ENCODE assay signal across 8 mouse cellular contexts in the genomic region with DNA sequence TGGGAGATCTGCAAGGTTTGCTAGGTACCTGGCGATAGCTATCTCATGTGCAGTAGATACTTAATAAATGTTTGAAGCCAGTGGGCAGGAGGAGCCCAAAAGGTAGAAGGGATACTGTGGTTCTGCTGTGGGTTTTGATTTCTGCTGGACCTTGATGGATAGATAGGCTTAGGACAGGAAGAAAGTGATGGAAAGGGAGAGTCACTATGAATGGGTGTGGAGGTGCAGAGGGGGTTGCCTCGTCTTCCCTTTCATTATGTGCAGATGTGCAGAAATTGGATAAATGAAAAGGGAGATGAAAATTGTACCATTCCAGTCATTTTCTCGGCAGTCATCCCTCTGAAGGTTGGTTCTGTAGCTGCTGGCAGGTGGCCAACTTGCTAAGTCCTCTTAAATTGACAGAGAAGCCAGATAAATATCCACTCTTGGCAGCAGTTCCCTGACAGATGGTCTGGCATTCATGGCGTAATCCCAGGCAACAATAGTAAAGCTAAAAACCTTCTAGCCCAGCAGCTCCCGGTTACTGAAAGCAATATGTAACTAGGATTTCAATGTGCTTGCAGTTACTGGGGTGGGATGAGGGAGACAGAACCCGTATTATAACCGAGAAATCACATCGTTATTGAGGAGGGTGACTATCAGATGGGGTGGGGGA.
DNase-seq lines count a peak whose midpoint lies in the region; ATAC-seq and TF ChIP-seq lines count a peak whose summit lies in the region.

No protein-coding gene starts in this region.

- ATAC-seq in limb, embryonic 12.5 days (ENCODE audit: insufficient number of reproducible peaks, insufficient read depth, low FRiP score, low TSS enrichment, low read depth), result peak; percentile 56
- ATAC-seq in liver, postnatal 0 days, result no peak
- ATAC-seq in kidney, embryonic 16.5 days (ENCODE audit: low FRiP score, low TSS enrichment), result no peak

- no peak overlapping the region for H3K4me3 ChIP-seq in limb, embryonic 12.5 days (replicated peaks)
- no peak overlapping the region for H3K4me3 ChIP-seq in limb, embryonic 10.5 days
- no peak overlapping the region for H3K4me3 ChIP-seq in myocyte
- H3K4me3 ChIP-seq in liver, postnatal 0 days (ENCODE audit: low read depth, low read length), result no peak overlapping the region
- no peak overlapping the region for H3K4me3 ChIP-seq in kidney, embryonic 16.5 days (ENCODE audit: low read length)

- no peak overlapping the region for H3ac ChIP-seq in myocyte (ENCODE audit: control insufficient read depth, insufficient read length)

- H3K9ac ChIP-seq in limb, embryonic 12.5 days (replicated peaks), result no peak overlapping the region
- no peak overlapping the region for H3K9ac ChIP-seq in liver, postnatal 0 days (replicated peaks)
- no peak overlapping the region for H3K9ac ChIP-seq in kidney, embryonic 16.5 days (replicated peaks; ENCODE audit: low read length)

- peaks cover 5% of the 10 kb centered on the region; the same call in 1 of the 2 replicates for H3K4me1 ChIP-seq in limb, embryonic 12.5 days (replicated peaks)
- no peaks in the 10 kb centered on the region for H3K4me1 ChIP-seq in limb, embryonic 10.5 days
- H3K4me1 ChIP-seq in liver, postnatal 0 days (ENCODE audit: insufficient read depth), result no peaks in the 10 kb centered on the region
- 0 out of 2 replicates have a peak, but pooled peaks cover 2% of the 10 kb centered on the region for H3K4me1 ChIP-seq in kidney, embryonic 16.5 days (ENCODE audit: insufficient read depth, low read length)

- no peaks in the 10 kb centered on the region for H3K36me3 ChIP-seq in limb, embryonic 12.5 days
- no peaks in the 10 kb centered on the region for H3K36me3 ChIP-seq in limb, embryonic 10.5 days
- H3K36me3 ChIP-seq in myocyte (ENCODE audit: control insufficient read depth, insufficient read depth), result no peaks in the 10 kb centered on the region
- no peaks in the 10 kb centered on the region for H3K36me3 ChIP-seq in liver, postnatal 0 days (replicated peaks; ENCODE audit: insufficient read depth, low read length)
- H3K36me3 ChIP-seq in kidney, embryonic 16.5 days (ENCODE audit: insufficient read depth, low read length), result no peaks in the 10 kb centered on the region

- no peak for TF ChIP-seq POLR2A in myocyte (IDR thresholded peaks at IDR 0.05; ENCODE audit: insufficient read length, low read depth)

- no peaks in the 10 kb centered on the region for H3K79me2 ChIP-seq in myocyte (ENCODE audit: control insufficient read depth, insufficient read depth)

- H3K4me2 ChIP-seq in limb, embryonic 12.5 days, result no peak overlapping the region
- H3K4me2 ChIP-seq in myocyte (ENCODE audit: low read depth), result peak overlapping the region; percentile 69
- no peak overlapping the region for H3K4me2 ChIP-seq in liver, postnatal 0 days (ENCODE audit: low read depth, low read length)
- H3K4me2 ChIP-seq in kidney, embryonic 16.5 days (replicated peaks; ENCODE audit: low read depth, low read length), result no peak overlapping the region

- no peaks in the 10 kb centered on the region for H3K9me3 ChIP-seq in limb, embryonic 12.5 days
- H3K9me3 ChIP-seq in limb, embryonic 10.5 days (replicated peaks), result no peaks in the 10 kb centered on the region
- no peaks in the 10 kb centered on the region for H3K9me3 ChIP-seq in liver, postnatal 0 days (ENCODE audit: low read length)
- H3K9me3 ChIP-seq in kidney, embryonic 16.5 days (ENCODE audit: low read length), result no peaks in the 10 kb centered on the region

- no peak for TF ChIP-seq EP300 in liver, postnatal 0 days (IDR thresholded peaks at IDR 0.05; ENCODE audit: low read depth)

- H3K27ac ChIP-seq in limb, embryonic 12.5 days, result no peak overlapping the region
- H3K27ac ChIP-seq in limb, embryonic 10.5 days, result no peak overlapping the region
- H3K27ac ChIP-seq in liver, postnatal 0 days (ENCODE audit: low read depth), result no peak overlapping the region
- no peak overlapping the region for H3K27ac ChIP-seq in kidney, embryonic 16.5 days (ENCODE audit: low read length)

- 44% methylated on average over 8 of the region's 8 CpGs for WGBS in limb, embryonic 12.5 days
- WGBS in limb, embryonic 10.5 days, result 70% methylated on average over 8 of the region's 8 CpGs
- 69% methylated on average over 8 of the region's 8 CpGs for WGBS in liver, postnatal 0 days (ENCODE audit: insufficient replicate concordance)
- 60% methylated on average over 8 of the region's 8 CpGs for WGBS in kidney, embryonic 16.5 days

- H3K27me3 ChIP-seq in limb, embryonic 12.5 days, result no peaks in the 10 kb centered on the region
- no peaks in the 10 kb centered on the region for H3K27me3 ChIP-seq in limb, embryonic 10.5 days (ENCODE audit: low read depth, poor library complexity, severe bottlenecking)
- no peaks in the 10 kb centered on the region for H3K27me3 ChIP-seq in myocyte (ENCODE audit: control insufficient read depth, insufficient read depth, insufficient read length)
- no peaks in the 10 kb centered on the region for H3K27me3 ChIP-seq in liver, postnatal 0 days (ENCODE audit: insufficient read depth, low read length)
- no peaks in the 10 kb centered on the region for H3K27me3 ChIP-seq in kidney, embryonic 16.5 days (ENCODE audit: insufficient read depth, low read length)

- no peak for DNase-seq in limb, embryonic 10.5 days (ENCODE audit: low spot score)
- peak; percentile 97 to 98 for DNase-seq in cerebellum, postnatal 25 days
- DNase-seq in frontal cortex, postnatal 36 days (ENCODE audit: low spot score in 2 of 2), result peak; percentile 80 to 93
- peak; percentile 81 to 92 for DNase-seq in left cerebral cortex, adult 18-20 months (ENCODE audit: low spot score in 2 of 2)
- DNase-seq in liver, postnatal 0 days, result no peak

- no peak for TF ChIP-seq CTCF in liver, postnatal 0 days (IDR thresholded peaks at IDR 0.05; ENCODE audit: low read depth)

TF ChIP-seq in myocyte, 11 proteins besides CTCF, POLR2A, EP300 and RAD21:
- TF ChIP-seq MYOD1 (IDR thresholded peaks at IDR 0.05; ENCODE audit: control insufficient read depth in 1 of 3, insufficient read length in 2 of 3, low read depth in 2 of 3) (peak in 2 of 3 experiments; percentile 44 to 64), SRF (IDR thresholded peaks at IDR 0.05; ENCODE audit: control insufficient read depth, insufficient read length, low read depth) (no peak), MYOG (IDR thresholded peaks at IDR 0.05; ENCODE audit: control insufficient read depth in 1 of 3, insufficient read depth in 1 of 3, insufficient read length in 2 of 3, low read depth in 2 of 3) (peak in 1 of 3 experiments; percentile 19), USF1 (IDR thresholded peaks at IDR 0.05; ENCODE audit: low read depth) (no peak), TCF3 (IDR thresholded peaks at IDR 0.05; ENCODE audit: insufficient read length, low read depth) (no peak), REST (IDR thresholded peaks at IDR 0.05; ENCODE audit: insufficient read depth, insufficient read length) (no peak), POLR2AphosphoS2 (IDR thresholded peaks at IDR 0.05; ENCODE audit: insufficient read length, low read depth) (no peak), TCF12 (IDR thresholded peaks at IDR 0.05; ENCODE audit: insufficient read depth, poor library complexity, severe bottlenecking) (peak; percentile 39), E2F4 (IDR thresholded peaks at IDR 0.05; ENCODE audit: insufficient read depth) (no peak), MAX (IDR thresholded peaks at IDR 0.05; ENCODE audit: low read depth) (no peak), CEBPB (IDR thresholded peaks at IDR 0.05; ENCODE audit: insufficient read depth, poor library complexity, severe bottlenecking) (peak; percentile 97)

Comparison
In these comparisons a context has a peak if more than half of its experiments do, and no peak if none do; other contexts are left out.
1. DNase-seq: peak in cerebellum, postnatal 25 days (2 of 2), frontal cortex, postnatal 36 days (2 of 2) and left cerebral cortex, adult 18-20 months (2 of 2); none in limb, embryonic 10.5 days (single experiment) and liver, postnatal 0 days (single experiment).